Mouse (Mus musculus): Measurements from ENCODE around the gene Clec2g.

- no peak for TF ChIP-seq CTCF (IDR thresholded peaks at IDR 0.05; ENCODE audit: control insufficient read depth, insufficient read depth, insufficient replicate concordance, low read depth, low read length)
- TF ChIP-seq POLR2A (IDR thresholded peaks at IDR 0.05; ENCODE audit: control insufficient read depth, low read depth, low read length), result no peak
Observed at GRCm38 (mm10) chr6:128961110-128961509, 26.9 kb downstream of the Clec2g start.

All from testis, adult 2 months (tissue).